Mouse (Mus musculus) liver, embryonic 14.5 days (tissue): ENCODE results near the gene Wbp4. TPM values are rescaled to one million over a fixed set of nuclear protein-coding genes. Genes with fewer than 3 reads are reported as not detected.

Experiments
- ATAC-seq: fragments of 200-750 bp; cut with Nextera tagmentation; 2 replicates; pipeline ENCODE4 v1.8.0; 2017; ENCODE audit warnings: moderate number of reproducible peaks, mild to moderate bottlenecking, moderate library complexity; ENCODE audit not compliant: insufficient read depth
- DNase-seq, 3 experiments: peaks; one replicate each; pipeline ENCODE4 v3.0.0-alpha.2; 2012 to 2013; ENCODE audit warnings: low read depth in 3 of 3, low spot score in 3 of 3
- H3K27ac ChIP-seq: fragments of 300-500 bp; sonication (generic); 2 replicates; pipeline ENCODE4 v1.5.1; 2014; ENCODE audit warnings: moderate library complexity, mild to moderate bottlenecking, control low read depth, inconsistent platforms
- H3K27me3 ChIP-seq: fragments of 300-500 bp; sonication (generic); 2 replicates; pipeline ENCODE4 v1.6.1; 2014; ENCODE audit warnings: mild to moderate bottlenecking, low read length, moderate library complexity; ENCODE audit not compliant: control insufficient read depth, insufficient read depth
- H3K36me3 ChIP-seq: fragments of 300-500 bp; sonication (generic); replicated peaks from 2 replicates; pipeline ENCODE4 v1.6.1; 2014; ENCODE audit warnings: low read depth; ENCODE audit not compliant: control insufficient read depth, insufficient read depth
- H3K4me1 ChIP-seq, 2 experiments: fragments of 200-500 bp in 1 of 2; fragments of 300-500 bp in 1 of 2; sonication (generic) in 1 of 2; replicated peaks; 2 replicates each; pipeline ENCODE4 v1.6.1; 2012 to 2014; ENCODE audit warnings: antibody characterized with exemption in 1 of 2, inconsistent platforms in 1 of 2, low read length in 1 of 2; ENCODE audit not compliant: control insufficient read depth in 2 of 2, insufficient read depth in 2 of 2
- H3K4me2 ChIP-seq: fragments of 300-500 bp; sonication (generic); 2 replicates; pipeline ENCODE4 v1.6.1; 2014; ENCODE audit warnings: low read depth, mild to moderate bottlenecking, control low read depth, moderate library complexity
- H3K4me3 ChIP-seq, 2 experiments: fragments of 200-500 bp in 1 of 2; fragments of 300-500 bp in 1 of 2; sonication (generic) in 1 of 2; 2 replicates each; pipeline ENCODE4 v1.5.1; 2012 to 2014; ENCODE audit warnings: low read depth in 2 of 2, low read length in 2 of 2, mild to moderate bottlenecking in 2 of 2, control low read depth in 1 of 2, inconsistent platforms in 1 of 2, moderate library complexity in 1 of 2; ENCODE audit not compliant: insufficient read depth in 1 of 2
- H3K9ac ChIP-seq: fragments of 300-500 bp; sonication (generic); replicated peaks from 2 replicates; pipeline ENCODE4 v1.6.1; 2014; ENCODE audit warnings: mild to moderate bottlenecking, control low read depth, moderate library complexity
- H3K9me3 ChIP-seq: fragments of 300-500 bp; sonication (generic); 2 replicates; pipeline ENCODE4 v1.6.1; 2016; ENCODE audit warnings: low read length, mixed read lengths; ENCODE audit not compliant: control insufficient read depth
- CTCF ChIP-seq: IDR thresholded peaks from 2 replicates; pipeline ENCODE4 v1.5.1; 2016; ENCODE audit warnings: antibody characterized with exemption, low read depth, control low read depth
- EP300 ChIP-seq: IDR thresholded peaks from 2 replicates; pipeline ENCODE4 v1.6.1; 2016; ENCODE audit warnings: antibody characterized with exemption, low read depth
- WGBS: fragments of 180-500 bp; shearing (Covaris S2); extraction: QIAGEN DNeasy Blood & Tissue Kit; methylation state at CpG from one replicate; pipeline ENCODE4 v1.1.7; 2014; ENCODE audit not compliant: insufficient replicate concordance; 5-methylcytosine and 5-hydroxymethylcytosine counted together
- polyA plus RNA-seq, 2 experiments: library from polyadenylated mRNA; depleted of rRNA in 1 of 2; stranded (reverse) in 1 of 2; unstranded in 1 of 2; fragments of >200 nt; fragmentation: Nextera tagmentation in 1 of 2; extraction: Ambion mirVana in 1 of 2; gene quantifications; 2 replicates each; pipeline versions ENCODE4 v1.2.1 to v1.2.3; 2012 to 2014

The Wbp4 gene
- polyA plus RNA-seq, 2 experiments, result 6.2 to 14.2 TPM

DNA sequence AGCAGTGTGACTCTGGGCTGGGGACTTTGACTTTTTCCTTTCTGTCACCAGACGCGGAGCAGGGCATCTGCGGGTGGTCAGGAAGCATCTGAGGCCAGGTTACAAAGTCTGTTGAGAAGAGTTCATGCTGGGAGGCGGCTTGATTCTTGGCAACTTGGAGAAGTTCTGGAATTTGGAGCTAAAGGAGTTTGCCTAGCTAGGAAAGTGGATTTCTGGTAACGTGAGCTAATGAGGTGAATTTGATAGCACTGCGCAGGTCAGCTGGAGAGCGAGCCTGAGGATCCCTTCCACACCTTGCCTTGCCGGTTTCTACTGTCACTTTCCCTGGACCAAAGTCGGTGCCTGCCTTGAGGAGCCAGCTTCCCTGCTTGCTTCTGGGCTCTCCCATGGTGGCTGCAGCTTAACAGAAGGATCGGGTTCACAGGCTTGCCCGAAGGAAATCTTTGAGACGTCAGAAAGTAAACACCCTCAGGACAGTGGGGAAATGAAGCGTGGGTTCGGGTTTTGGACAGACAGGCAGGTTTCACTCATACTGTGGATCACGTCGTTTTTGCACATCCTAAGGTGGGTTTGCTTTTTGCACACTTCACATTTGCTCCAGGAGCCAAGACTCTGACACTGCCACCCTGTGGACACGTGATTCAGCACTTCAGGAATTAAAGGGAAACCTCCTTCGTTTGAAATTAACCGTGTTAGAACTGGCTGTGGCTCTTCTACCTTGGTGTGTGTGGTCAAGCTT lies 5.8 kb upstream of the Wbp4 start:
- no peak for TF ChIP-seq EP300
- peak; percentile 73 for TF ChIP-seq CTCF
- peak overlapping the region; percentile 59 for H3K9ac ChIP-seq
- H3K4me1 ChIP-seq, result peaks cover 35 to 46% of the 10 kb centered on the region in 2 experiments
- peak overlapping the region; percentile 58 to 65 for H3K4me3 ChIP-seq
- peaks cover 4% of the 10 kb centered on the region for H3K36me3 ChIP-seq
- ATAC-seq (peak; percentile 61), DNase-seq (peak in 1 of 3 experiments; percentile 67)
- H3K4me2 ChIP-seq, result peak overlapping the region; percentile 87
- H3K9me3 ChIP-seq, result no peaks in the 10 kb centered on the region
- no peaks in the 10 kb centered on the region for H3K27me3 ChIP-seq
- 10% methylated on average over 19 of the region's 19 CpGs for WGBS
- H3K27ac ChIP-seq, result peak overlapping the region; percentile 76

GRCm38 (mm10) chr14:79486617-79486992 lies 5.3 kb upstream of the Wbp4 start:
- peaks cover 35 to 46% of the 10 kb centered on the region in 2 experiments for H3K4me1 ChIP-seq
- no peak for DNase-seq
- 7% methylated on average over 8 of the region's 8 CpGs for WGBS
- no peaks in the 10 kb centered on the region for H3K27me3 ChIP-seq
- ATAC-seq, result peak; percentile 32
- peak overlapping the region; percentile 59 for H3K9ac ChIP-seq
- peak overlapping the region; percentile 76 for H3K27ac ChIP-seq
- H3K36me3 ChIP-seq, result peaks cover 3% of the 10 kb centered on the region
- peak overlapping the region; percentile 87 for H3K4me2 ChIP-seq
- no peaks in the 10 kb centered on the region for H3K9me3 ChIP-seq
- peak overlapping the region; percentile 58 to 65; a peak in 3 of 4 replicates for H3K4me3 ChIP-seq
- TF ChIP-seq EP300 (peak; percentile 23), CTCF (no peak)

GRCm38 (mm10) chr14:79483611-79484120 lies 2.3 kb upstream of the Wbp4 start:
- Histone ChIP-seq H3K9me3 (no peaks in the 10 kb centered on the region), H3K4me1 (peaks cover 42 to 53% of the 10 kb centered on the region in 2 experiments), H3K36me3 (peaks cover 3% of the 10 kb centered on the region), H3K27me3 (no peaks in the 10 kb centered on the region), H3K4me2 (peak overlapping the region; percentile 91), H3K27ac (peak overlapping the region; percentile 85), H3K9ac (peak overlapping the region; percentile 89), H3K4me3 (peak overlapping the region; percentile 90 to 93)
- ATAC-seq, result no peak
- TF ChIP-seq CTCF, result no peak
- DNase-seq, result no peak
- WGBS, result 60% methylated on average over 8 of the region's 8 CpGs

- 30% methylated on average over 15 of the region's 15 CpGs for WGBS
- Histone ChIP-seq H3K27ac (peak overlapping the region; percentile 85), H3K9me3 (no peaks in the 10 kb centered on the region), H3K4me1 (peaks cover 41 to 49% of the 10 kb centered on the region in 2 experiments), H3K36me3 (peaks cover 3% of the 10 kb centered on the region), H3K9ac (peak overlapping the region; percentile 89), H3K4me3 (peak overlapping the region; percentile 90 to 93), H3K4me2 (peak overlapping the region; percentile 91), H3K27me3 (no peaks in the 10 kb centered on the region)
- DNase-seq (no peak), ATAC-seq (no peak)
- no peak for TF ChIP-seq CTCF
- no peak for TF ChIP-seq EP300
Measured at GRCm38 (mm10) chr14:79482747-79483355, 1.5 kb upstream of the Wbp4 start.

DNA sequence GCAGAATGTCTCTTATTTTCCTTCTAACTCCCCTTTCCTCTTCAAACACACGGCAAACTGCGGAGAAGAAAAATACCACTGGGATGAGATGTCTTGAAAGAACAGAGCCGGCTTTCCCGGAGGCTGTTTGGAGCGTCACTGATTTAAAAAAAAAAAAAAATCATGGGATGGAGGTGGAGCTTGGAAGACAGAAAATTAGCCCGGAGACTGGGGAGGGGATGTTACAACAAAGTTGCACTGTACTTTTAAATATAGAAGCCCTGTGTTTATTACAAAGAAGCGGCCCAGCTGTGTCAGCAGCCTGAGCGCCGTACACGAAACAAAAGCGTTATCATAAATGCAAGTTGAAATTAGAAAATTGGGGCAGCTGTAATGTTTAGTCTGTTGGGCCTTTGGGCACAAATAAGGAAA lies 936 bp upstream of the Wbp4 start:
- ATAC-seq (no peak), DNase-seq (peak in 1 of 3 experiments; percentile 41)
- Histone ChIP-seq H3K27me3 (no peaks in the 10 kb centered on the region), H3K4me2 (peak overlapping the region; percentile 91), H3K27ac (peak overlapping the region; percentile 85), H3K36me3 (no peaks in the 10 kb centered on the region), H3K4me3 (peak overlapping the region; percentile 90 to 93), H3K9ac (peak overlapping the region; percentile 89), H3K9me3 (no peaks in the 10 kb centered on the region), H3K4me1 (peaks cover 37 to 44% of the 10 kb centered on the region in 2 experiments)
- TF ChIP-seq EP300 (no peak), CTCF (no peak)
- WGBS, result under 1% methylated on average over 11 of the region's 11 CpGs
